14 mouse cellular contexts compared by ENCODE assay signal in genomic region chr2:145676936-145677335, GRCm38 (mm10). TPM values are rescaled to one million over a fixed set of nuclear protein-coding genes. Genes with fewer than 3 reads are reported as not detected.
DNase-seq lines count a peak whose midpoint lies in the region; ATAC-seq lines count a peak whose summit lies in the region.
"Had no signal": no experiment of that assay in that cellular context is flagged by ENCODE, and none has a peak within 500 bp of the region (broad histone marks: within the 10 kb centered on the region; RNA-seq: fewer than 3 reads in every experiment).

No protein-coding gene starts in this region.

- no peak overlapping the region for H3K4me3 ChIP-seq in heart, embryonic 16.5 days (ENCODE audit: low read length)
- no peak overlapping the region for H3K4me3 ChIP-seq in heart, embryonic 10.5 days
- no peak overlapping the region for H3K4me3 ChIP-seq in limb, embryonic 12.5 days (replicated peaks)
- H3K4me3 ChIP-seq in limb, embryonic 10.5 days, result no peak overlapping the region
- H3K4me3 ChIP-seq in embryonic facial prominence, embryonic 12.5 days, result 0 out of 2 replicates have a peak overlapping the region, but pooled peaks have one; percentile 66

- no peak overlapping the region for H3K9ac ChIP-seq in heart, embryonic 16.5 days (ENCODE audit: low read length)
- no peak overlapping the region for H3K9ac ChIP-seq in limb, embryonic 12.5 days (replicated peaks)
- no peak overlapping the region for H3K9ac ChIP-seq in embryonic facial prominence, embryonic 12.5 days
- H3K9ac ChIP-seq: limb, embryonic 15.5 days had no signal

- H3K9me3 ChIP-seq in heart, embryonic 16.5 days (replicated peaks; ENCODE audit: control insufficient read depth, low read length), result no peaks in the 10 kb centered on the region
- H3K9me3 ChIP-seq in heart, embryonic 10.5 days, result no peaks in the 10 kb centered on the region
- peaks cover 7% of the 10 kb centered on the region; the same call in 1 of the 2 replicates for H3K9me3 ChIP-seq in limb, embryonic 12.5 days
- no peaks in the 10 kb centered on the region for H3K9me3 ChIP-seq in limb, embryonic 10.5 days (replicated peaks)
- 0 out of 2 replicates have a peak, but pooled peaks cover 3% of the 10 kb centered on the region for H3K9me3 ChIP-seq in embryonic facial prominence, embryonic 12.5 days
- H3K9me3 ChIP-seq: limb, embryonic 15.5 days had no signal

- no peak for DNase-seq in heart, embryonic 10.5 days (ENCODE audit: low spot score)
- DNase-seq in limb, embryonic 10.5 days (ENCODE audit: low spot score), result no peak
- peak; percentile 61 for DNase-seq in 3T3-L1 (ENCODE audit: low read depth, low spot score)
- DNase-seq in natural killer cell, adult 2 months (ENCODE audit: low spot score in 2 of 2), result no peak
- DNase-seq in cerebellum, postnatal 10 days, result no peak
- DNase-seq: cerebellum, adult 8-10 months; layer of hippocampus, postnatal 36 days; right cerebral cortex, postnatal 4 days had no signal

- 76% methylated on average over 2 of the region's 2 CpGs for WGBS in heart, embryonic 16.5 days
- WGBS in heart, embryonic 10.5 days, result 79% methylated on average over 2 of the region's 2 CpGs
- WGBS in limb, embryonic 12.5 days, result 80% methylated on average over 2 of the region's 2 CpGs
- 82% methylated on average over 2 of the region's 2 CpGs for WGBS in limb, embryonic 10.5 days
- WGBS in embryonic facial prominence, embryonic 12.5 days, result 65% methylated on average over 2 of the region's 2 CpGs

- H3K36me3 ChIP-seq in heart, embryonic 16.5 days (ENCODE audit: control insufficient read depth, insufficient read depth), result no peaks in the 10 kb centered on the region
- H3K36me3 ChIP-seq in heart, embryonic 10.5 days, result no peaks in the 10 kb centered on the region; the same call in 1 of the 2 replicates
- H3K36me3 ChIP-seq in limb, embryonic 12.5 days, result no peaks in the 10 kb centered on the region
- no peaks in the 10 kb centered on the region for H3K36me3 ChIP-seq in limb, embryonic 10.5 days
- H3K36me3 ChIP-seq in embryonic facial prominence, embryonic 12.5 days, result no peaks in the 10 kb centered on the region
- H3K36me3 ChIP-seq: limb, embryonic 15.5 days had no signal

- peaks cover 18% of the 10 kb centered on the region for H3K4me1 ChIP-seq in heart, embryonic 16.5 days (ENCODE audit: control insufficient read depth, insufficient read depth, low read length)
- H3K4me1 ChIP-seq in heart, embryonic 10.5 days, result peaks cover 27% of the 10 kb centered on the region
- peaks cover 42% of the 10 kb centered on the region for H3K4me1 ChIP-seq in limb, embryonic 12.5 days (replicated peaks)
- peaks cover 38% of the 10 kb centered on the region for H3K4me1 ChIP-seq in limb, embryonic 10.5 days
- H3K4me1 ChIP-seq in embryonic facial prominence, embryonic 12.5 days, result peaks cover 32% of the 10 kb centered on the region

- no peak for ATAC-seq in heart, embryonic 16.5 days (replicated peaks; ENCODE audit: extremely low read depth, insufficient read depth, low FRiP score)
- ATAC-seq in limb, embryonic 12.5 days (ENCODE audit: insufficient number of reproducible peaks, insufficient read depth, low FRiP score, low TSS enrichment, low read depth), result no peak
- no peak for ATAC-seq in embryonic facial prominence, embryonic 12.5 days (ENCODE audit: insufficient number of reproducible peaks, insufficient read depth, low FRiP score, low TSS enrichment)
- ATAC-seq: activated CD4-positive, CD25-positive, alpha-beta regulatory T cell, adult 4 months had no signal

- no peaks in the 10 kb centered on the region for H3K27me3 ChIP-seq in heart, embryonic 16.5 days (ENCODE audit: control insufficient read depth, insufficient read depth, low read length)
- H3K27me3 ChIP-seq in heart, embryonic 10.5 days (ENCODE audit: insufficient read depth, poor library complexity, severe bottlenecking), result no peaks in the 10 kb centered on the region
- H3K27me3 ChIP-seq in limb, embryonic 12.5 days, result no peaks in the 10 kb centered on the region
- peaks cover 10% of the 10 kb centered on the region; the same call in 1 of the 2 replicates for H3K27me3 ChIP-seq in limb, embryonic 10.5 days (ENCODE audit: low read depth, poor library complexity, severe bottlenecking)
- no peaks in the 10 kb centered on the region for H3K27me3 ChIP-seq in embryonic facial prominence, embryonic 12.5 days
- H3K27me3 ChIP-seq: limb, embryonic 15.5 days had no signal

- peak overlapping the region; percentile 88; the same call in 1 of the 2 replicates for H3K4me2 ChIP-seq in heart, embryonic 16.5 days (ENCODE audit: low read depth, low read length)
- peak overlapping the region; percentile 90; the same call in 1 of the 2 replicates for H3K4me2 ChIP-seq in limb, embryonic 12.5 days
- no peak overlapping the region; the same call in 1 of the 2 replicates for H3K4me2 ChIP-seq in embryonic facial prominence, embryonic 12.5 days (replicated peaks)

- peak overlapping the region; percentile 19; the same call in 1 of the 2 replicates for H3K27ac ChIP-seq in heart, embryonic 16.5 days (ENCODE audit: low read length)
- H3K27ac ChIP-seq in heart, embryonic 10.5 days, result no peak overlapping the region
- 0 out of 2 replicates have a peak overlapping the region, but pooled peaks have one; percentile 80 for H3K27ac ChIP-seq in limb, embryonic 12.5 days
- H3K27ac ChIP-seq in limb, embryonic 10.5 days, result no peak overlapping the region
- H3K27ac ChIP-seq in embryonic facial prominence, embryonic 12.5 days, result no peak overlapping the region
- H3K27ac ChIP-seq: gastrocnemius, adult 2 months had no signal

RNA-seq across cellular contexts. Expression of gene Rin2, which starts 1.9 kb away (rescaled TPM):
- 18.7 and 21.4 TPM in 2 replicates for polyA plus RNA-seq in heart, embryonic 16.5 days (2015; fragmentation: Nextera tagmentation; extraction: Ambion mirVana)
- polyA plus RNA-seq in heart, embryonic 10.5 days (2016; fragmentation: Nextera tagmentation; extraction: Ambion mirVana), result 15.5 and 17.3 TPM in 2 replicates
- polyA plus RNA-seq in limb, embryonic 12.5 days (2016; fragmentation: Nextera tagmentation; extraction: Ambion mirVana), result 34.9 and 41.6 TPM in 2 replicates
- polyA plus RNA-seq in limb, embryonic 10.5 days (2016; fragmentation: Nextera tagmentation; extraction: Ambion mirVana), result 6.3 and 11.8 TPM in 2 replicates
- polyA plus RNA-seq in embryonic facial prominence, embryonic 12.5 days (2016; fragmentation: Nextera tagmentation; extraction: Ambion mirVana), result 30.8 and 31.3 TPM in 2 replicates

Comparison
In these comparisons a context has a peak if more than half of its experiments do, and no peak if none do; other contexts are left out.
1. H3K27ac ChIP-seq: peak in heart, embryonic 16.5 days (single experiment) and limb, embryonic 12.5 days (single experiment); none in heart, embryonic 10.5 days (single experiment), limb, embryonic 10.5 days (single experiment) and embryonic facial prominence, embryonic 12.5 days (single experiment).